Mouse (Mus musculus): ENCODE measurements around the gene Cst6. TPM values are rescaled to one million over a fixed set of nuclear protein-coding genes. Genes with fewer than 3 reads are reported as not detected.
"Not testable (repeated sequence)": the region's sequence is repeated elsewhere in the genome, so short reads cannot be mapped to it uniquely, and the experiment has no call there.

Gene Cst6
- 1.3 TPM in 1 of 2 replicates, not detected in the other for polyA plus RNA-seq (2014; fragmentation: Nextera tagmentation; extraction: Ambion mirVana)

- not testable (repeated sequence) for H3K4me1 ChIP-seq (ENCODE audit: control insufficient read depth, insufficient read depth, low read length); ATAC-seq (ENCODE audit: low FRiP score, low TSS enrichment); H3K36me3 ChIP-seq (ENCODE audit: control insufficient read depth, insufficient read depth, low read length); H3K27me3 ChIP-seq (ENCODE audit: control insufficient read depth, insufficient read depth, low read length); H3K27ac ChIP-seq (ENCODE audit: low read depth, low read length); H3K9me3 ChIP-seq (ENCODE audit: control insufficient read depth, low read length)
- peak within 1 kb of the TSS; percentile 36; the same call in 1 of the 2 replicates for H3K9ac ChIP-seq (ENCODE audit: low read depth, low read length)
- 62% methylated on average over 6 of the region's 6 CpGs for WGBS
- H3K4me2 ChIP-seq (replicated peaks; ENCODE audit: low read depth, low read length) = peak within 1 kb of the TSS; percentile 59
- peak within 1 kb of the TSS; percentile 28 for H3K4me3 ChIP-seq (ENCODE audit: low read length)
Measured at GRCm38 (mm10) chr19:5349502-5349873, at the start of gene Cst6. TSS of gene Cst6 (minus strand) at chr19:5349574.

GRCm38 (mm10) chr19:5395371-5395770, 46.0 kb upstream of the Cst6 start:
- Histone ChIP-seq H3K9me3 (ENCODE audit: control insufficient read depth, low read length) (no peaks in the 10 kb centered on the region), H3K9ac (ENCODE audit: low read depth, low read length) (no peak overlapping the region), H3K4me2 (replicated peaks; ENCODE audit: low read depth, low read length) (no peak overlapping the region), H3K27me3 (ENCODE audit: control insufficient read depth, insufficient read depth, low read length) (no peaks in the 10 kb centered on the region), H3K4me1 (ENCODE audit: control insufficient read depth, insufficient read depth, low read length) (0 out of 2 replicates have a peak, but pooled peaks cover 1% of the 10 kb centered on the region), H3K4me3 (ENCODE audit: low read length) (no peak overlapping the region), H3K27ac (ENCODE audit: low read depth, low read length) (no peak overlapping the region), H3K36me3 (ENCODE audit: control insufficient read depth, insufficient read depth, low read length) (no peaks in the 10 kb centered on the region)
- 75% methylated on average over 4 of the region's 4 CpGs for WGBS
- ATAC-seq (ENCODE audit: low FRiP score, low TSS enrichment) = no peak

GRCm38 (mm10) chr19:5394168-5394567, 44.8 kb upstream of the Cst6 start:
- WGBS = 51% methylated on average over 10 of the region's 10 CpGs
- no peaks in the 10 kb centered on the region for H3K27me3 ChIP-seq (ENCODE audit: control insufficient read depth, insufficient read depth, low read length)
- H3K4me3 ChIP-seq (ENCODE audit: low read length) = no peak overlapping the region
- no peak for ATAC-seq (ENCODE audit: low FRiP score, low TSS enrichment)
- H3K9ac ChIP-seq (ENCODE audit: low read depth, low read length) = no peak overlapping the region
- no peak overlapping the region for H3K27ac ChIP-seq (ENCODE audit: low read depth, low read length)
- H3K9me3 ChIP-seq (ENCODE audit: control insufficient read depth, low read length) = no peaks in the 10 kb centered on the region
- no peaks in the 10 kb centered on the region for H3K36me3 ChIP-seq (ENCODE audit: control insufficient read depth, insufficient read depth, low read length)
- no peak overlapping the region for H3K4me2 ChIP-seq (replicated peaks; ENCODE audit: low read depth, low read length)
- H3K4me1 ChIP-seq (ENCODE audit: control insufficient read depth, insufficient read depth, low read length) = peaks cover 8% of the 10 kb centered on the region; the same call in 1 of the 2 replicates

- no peak overlapping the region for H3K4me3 ChIP-seq (ENCODE audit: low read length)
- no peaks in the 10 kb centered on the region for H3K36me3 ChIP-seq (ENCODE audit: control insufficient read depth, insufficient read depth, low read length)
- no peaks in the 10 kb centered on the region for H3K27me3 ChIP-seq (ENCODE audit: control insufficient read depth, insufficient read depth, low read length)
- no peak for ATAC-seq (ENCODE audit: low FRiP score, low TSS enrichment)
- no peak overlapping the region for H3K4me2 ChIP-seq (replicated peaks; ENCODE audit: low read depth, low read length)
- H3K27ac ChIP-seq (ENCODE audit: low read depth, low read length) = no peak overlapping the region
- peaks cover 8% of the 10 kb centered on the region; the same call in 1 of the 2 replicates for H3K4me1 ChIP-seq (ENCODE audit: control insufficient read depth, insufficient read depth, low read length)
- H3K9ac ChIP-seq (ENCODE audit: low read depth, low read length) = no peak overlapping the region
- 66% methylated on average over 4 of the region's 4 CpGs for WGBS
- no peaks in the 10 kb centered on the region for H3K9me3 ChIP-seq (ENCODE audit: control insufficient read depth, low read length)
Measured at GRCm38 (mm10) chr19:5392892-5393291, 43.5 kb upstream of the Cst6 start.

GRCm38 (mm10) chr19:5390416-5390815, 41.0 kb upstream of the Cst6 start:
- Histone ChIP-seq H3K27ac (ENCODE audit: low read depth, low read length) (peak overlapping the region; percentile 6; the same call in 1 of the 2 replicates), H3K9ac (ENCODE audit: low read depth, low read length) (peak overlapping the region; percentile 47; the same call in 1 of the 2 replicates)

GRCm38 (mm10) chr19:5389647-5390046, 40.3 kb upstream of the Cst6 start:
- no peaks in the 10 kb centered on the region for H3K9me3 ChIP-seq (ENCODE audit: control insufficient read depth, low read length)
- peaks cover 16% of the 10 kb centered on the region for H3K36me3 ChIP-seq (ENCODE audit: control insufficient read depth, insufficient read depth, low read length)
- H3K4me1 ChIP-seq (ENCODE audit: control insufficient read depth, insufficient read depth, low read length) = peaks cover 16% of the 10 kb centered on the region
- peak overlapping the region; percentile 47; the same call in 1 of the 2 replicates for H3K9ac ChIP-seq (ENCODE audit: low read depth, low read length)
- ATAC-seq (ENCODE audit: low FRiP score, low TSS enrichment) = no peak; the same call in 1 of the 2 replicates
- H3K4me3 ChIP-seq (ENCODE audit: low read length) = peak overlapping the region; percentile 97
- no peaks in the 10 kb centered on the region for H3K27me3 ChIP-seq (ENCODE audit: control insufficient read depth, insufficient read depth, low read length)
- H3K27ac ChIP-seq (ENCODE audit: low read depth, low read length) = peak overlapping the region; percentile 6; the same call in 1 of the 2 replicates
- WGBS = 22% methylated on average over 12 of the region's 12 CpGs
- peak overlapping the region; percentile 60 for H3K4me2 ChIP-seq (replicated peaks; ENCODE audit: low read depth, low read length)

More at GRCm38 (mm10) chr19:5390416-5390815, 41.0 kb upstream of the Cst6 start:
- no peaks in the 10 kb centered on the region for H3K9me3 ChIP-seq (ENCODE audit: control insufficient read depth, low read length)
- peak overlapping the region; percentile 60 for H3K4me2 ChIP-seq (replicated peaks; ENCODE audit: low read depth, low read length)
- H3K27me3 ChIP-seq (ENCODE audit: control insufficient read depth, insufficient read depth, low read length) = no peaks in the 10 kb centered on the region
- 69% methylated on average over 8 of the region's 8 CpGs for WGBS
- peaks cover 16% of the 10 kb centered on the region for H3K4me1 ChIP-seq (ENCODE audit: control insufficient read depth, insufficient read depth, low read length)
- H3K4me3 ChIP-seq (ENCODE audit: low read length) = peak overlapping the region; percentile 97
- no peak for ATAC-seq (ENCODE audit: low FRiP score, low TSS enrichment)
- peaks cover 8% of the 10 kb centered on the region; the same call in 1 of the 2 replicates for H3K36me3 ChIP-seq (ENCODE audit: control insufficient read depth, insufficient read depth, low read length)

GRCm38 (mm10) chr19:5388588-5389242, 39.3 kb upstream of the Cst6 start, which contains the start of gene Sart1:
TSS of gene Sart1 (minus strand) at chr19:5388703.
- WGBS = 1% methylated on average over 43 of the region's 43 CpGs
- Histone ChIP-seq H3K36me3 (ENCODE audit: control insufficient read depth, insufficient read depth, low read length) (peaks cover 25% of the 10 kb centered on the region), H3K4me1 (ENCODE audit: control insufficient read depth, insufficient read depth, low read length) (peaks cover 16% of the 10 kb centered on the region), H3K9me3 (ENCODE audit: control insufficient read depth, low read length) (no peaks in the 10 kb centered on the region), H3K4me2 (replicated peaks; ENCODE audit: low read depth, low read length) (peak within 1 kb of the TSS; percentile 72), H3K27ac (ENCODE audit: low read depth, low read length) (peak within 1 kb of the TSS; percentile 86), H3K9ac (ENCODE audit: low read depth, low read length) (peak within 1 kb of the TSS; percentile 95), H3K27me3 (ENCODE audit: control insufficient read depth, insufficient read depth, low read length) (no peaks in the 10 kb centered on the region), H3K4me3 (ENCODE audit: low read length) (peak within 1 kb of the TSS; percentile 97)
- peak; percentile 95 for ATAC-seq (ENCODE audit: low FRiP score, low TSS enrichment)

- Histone ChIP-seq H3K36me3 (ENCODE audit: control insufficient read depth, insufficient read depth, low read length) (peaks cover 32% of the 10 kb centered on the region), H3K9ac (ENCODE audit: low read depth, low read length) (peak overlapping the region; percentile 95), H3K27me3 (ENCODE audit: control insufficient read depth, insufficient read depth, low read length) (no peaks in the 10 kb centered on the region), H3K9me3 (ENCODE audit: control insufficient read depth, low read length) (no peaks in the 10 kb centered on the region), H3K4me2 (replicated peaks; ENCODE audit: low read depth, low read length) (peak overlapping the region; percentile 72), H3K4me1 (ENCODE audit: control insufficient read depth, insufficient read depth, low read length) (peaks cover 16% of the 10 kb centered on the region), H3K27ac (ENCODE audit: low read depth, low read length) (peak overlapping the region; percentile 76; the same call in 1 of the 2 replicates), H3K4me3 (ENCODE audit: low read length) (peak overlapping the region; percentile 97)
- under 1% methylated on average over 43 of the region's 43 CpGs for WGBS
- ATAC-seq (ENCODE audit: low FRiP score, low TSS enrichment) = peak; percentile 42; the same call in 1 of the 2 replicates
Measured at GRCm38 (mm10) chr19:5388011-5388441, 38.7 kb upstream of the Cst6 start.

- Histone ChIP-seq H3K4me1 (ENCODE audit: control insufficient read depth, insufficient read depth, low read length) (peaks cover 8% of the 10 kb centered on the region), H3K9ac (ENCODE audit: low read depth, low read length) (no peak overlapping the region), H3K9me3 (ENCODE audit: control insufficient read depth, low read length) (no peaks in the 10 kb centered on the region), H3K27ac (ENCODE audit: low read depth, low read length) (no peak overlapping the region), H3K36me3 (ENCODE audit: control insufficient read depth, insufficient read depth, low read length) (peaks cover 65% of the 10 kb centered on the region), H3K4me2 (replicated peaks; ENCODE audit: low read depth, low read length) (no peak overlapping the region), H3K27me3 (ENCODE audit: control insufficient read depth, insufficient read depth, low read length) (no peaks in the 10 kb centered on the region), H3K4me3 (ENCODE audit: low read length) (no peak overlapping the region)
- WGBS = 96% methylated on average over 8 of the region's 8 CpGs
- no peak for ATAC-seq (ENCODE audit: low FRiP score, low TSS enrichment)
Measured at GRCm38 (mm10) chr19:5384715-5385114, 35.3 kb upstream of the Cst6 start.
